12 mouse cellular contexts compared by ENCODE assay signal in genomic region chr10:89527054-89527453, GRCm38 (mm10). TPM values are rescaled to one million over a fixed set of nuclear protein-coding genes. Genes with fewer than 3 reads are reported as not detected.
DNase-seq lines count a peak whose midpoint lies in the region; ATAC-seq lines count a peak whose summit lies in the region.
"Had no signal": no experiment of that assay in that cellular context is flagged by ENCODE, and none has a peak within 500 bp of the region (broad histone marks: within the 10 kb centered on the region; RNA-seq: fewer than 3 reads in every experiment).

No protein-coding gene starts in this region.

- peak; percentile 63 for ATAC-seq in heart, embryonic 14.5 days (ENCODE audit: insufficient number of reproducible peaks, insufficient read depth, low FRiP score, low read depth)

- H3K4me2 ChIP-seq in heart, embryonic 14.5 days (ENCODE audit: low read length), result no peak overlapping the region
- H3K4me2 ChIP-seq: embryonic facial prominence, embryonic 12.5 days had no signal

- H3K27me3 ChIP-seq in heart, embryonic 14.5 days (ENCODE audit: control insufficient read depth, insufficient read depth, low read length), result no peaks in the 10 kb centered on the region
- H3K27me3 ChIP-seq: embryonic facial prominence, embryonic 12.5 days had no signal

- H3K9me3 ChIP-seq in heart, embryonic 14.5 days (ENCODE audit: control insufficient read depth, low read length), result no peaks in the 10 kb centered on the region
- H3K9me3 ChIP-seq: embryonic facial prominence, embryonic 12.5 days had no signal

- 13% methylated on average over 5 of the region's 5 CpGs for WGBS in heart, embryonic 14.5 days

- H3K4me3 ChIP-seq in heart, embryonic 14.5 days (ENCODE audit: control insufficient read depth in 1 of 2, insufficient read depth in 1 of 2, low read depth in 1 of 2, low read length in 2 of 2), result no peak overlapping the region
- H3K4me3 ChIP-seq: embryonic facial prominence, embryonic 12.5 days had no signal

- no peak overlapping the region for H3K9ac ChIP-seq in heart, embryonic 14.5 days (ENCODE audit: low read length)
- H3K9ac ChIP-seq: embryonic facial prominence, embryonic 12.5 days had no signal

- H3K4me1 ChIP-seq in heart, embryonic 14.5 days (ENCODE audit: control insufficient read depth in 2 of 2, insufficient read depth in 2 of 2, low read length in 2 of 2), result peaks cover 14 to 38% of the 10 kb centered on the region in 2 experiments
- H3K4me1 ChIP-seq: embryonic facial prominence, embryonic 12.5 days had no signal

- peak; percentile 96 for DNase-seq in NIH3T3 (ENCODE audit: low read depth)
- peak; percentile 69 for DNase-seq in adrenal gland, postnatal 14 days
- DNase-seq in lung, postnatal 25 days (ENCODE audit: low spot score), result peak; percentile 27
- no peak for DNase-seq in kidney, postnatal 14 days
- no peak for DNase-seq in spleen, adult 18-20 months
- no peak for DNase-seq in left cerebral cortex, adult 11 months (ENCODE audit: low spot score)
- DNase-seq: kidney, adult 8-10 months; thymus, postnatal 36 days had no signal

- H3K36me3 ChIP-seq in heart, embryonic 14.5 days (ENCODE audit: control insufficient read depth, insufficient read depth, low read length), result no peaks in the 10 kb centered on the region
- H3K36me3 ChIP-seq: embryonic facial prominence, embryonic 12.5 days had no signal

- peak overlapping the region; percentile 12 to 55; a peak in 3 of 4 replicates for H3K27ac ChIP-seq in heart, embryonic 14.5 days (replicated peaks in 1 of 2; ENCODE audit: control insufficient read depth in 1 of 2, insufficient read depth in 1 of 2, low read depth in 2 of 2, low read length in 2 of 2)
- H3K27ac ChIP-seq: embryonic facial prominence, embryonic 12.5 days had no signal

RNA-seq across cellular contexts. Expression of gene Nr1h4, which starts 6.3 kb away (rescaled TPM):
- 14.1 and 21.5 TPM in 2 replicates for total RNA-seq in adrenal gland, postnatal 14 days (2021)
- polyA plus RNA-seq in heart, embryonic 14.5 days (2014; fragmentation: Nextera tagmentation; extraction: Ambion mirVana), result 0.90 and 1.2 TPM in 2 replicates
- total RNA-seq: MEL had no signal
- polyA plus RNA-seq: embryonic facial prominence, embryonic 12.5 days; neural tube, embryonic 11.5 days had no signal

Comparison
In these comparisons a context has a peak if more than half of its experiments do, and no peak if none do; other contexts are left out.
1. DNase-seq: peak in NIH3T3 (single experiment), adrenal gland, postnatal 14 days (single experiment) and lung, postnatal 25 days (single experiment); none in kidney, postnatal 14 days (single experiment), spleen, adult 18-20 months (0 of 2) and left cerebral cortex, adult 11 months (single experiment).